Comparison of ENCODE assay signal across 8 mouse cellular contexts in the genomic region with DNA sequence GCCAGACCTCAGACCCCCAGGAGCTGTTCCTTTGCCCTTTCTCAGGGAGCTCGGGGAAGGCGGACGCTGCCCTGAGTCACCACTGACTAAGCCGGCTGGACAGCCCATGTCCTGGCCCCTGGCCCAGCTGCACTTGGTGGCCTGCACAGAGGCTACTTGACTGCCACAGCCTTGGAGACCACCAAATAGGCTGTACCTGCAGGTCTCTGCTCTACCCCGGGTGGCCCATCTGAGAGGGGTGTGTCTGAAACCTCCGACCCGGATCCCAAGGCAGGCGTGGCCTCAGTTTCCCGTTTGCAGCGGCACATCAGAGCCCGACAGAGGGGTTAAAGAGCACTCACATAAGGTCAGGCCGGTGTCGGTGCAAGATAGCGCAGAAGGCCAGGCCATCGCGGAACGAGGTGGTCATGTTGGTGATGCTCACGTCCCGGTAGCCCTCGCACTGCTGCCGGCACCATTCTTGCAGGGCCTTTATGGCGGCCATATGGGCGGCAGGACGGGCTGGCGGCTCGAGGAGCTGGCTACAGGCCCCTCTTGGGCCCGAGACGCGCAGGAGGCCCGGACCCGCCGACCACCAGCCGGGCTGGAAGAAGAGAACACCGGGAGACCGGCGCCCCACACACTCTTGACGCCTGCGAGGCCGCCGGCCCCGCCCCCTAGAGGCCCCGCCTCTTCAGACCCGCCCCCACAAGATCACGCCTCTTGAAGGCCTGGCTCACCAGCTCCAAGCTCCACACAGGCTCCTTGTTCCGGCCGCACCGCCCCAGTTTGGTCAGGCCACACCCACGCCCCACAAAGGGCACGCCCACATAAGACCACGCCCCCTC. TPM values are rescaled to one million over a fixed set of nuclear protein-coding genes. Genes with fewer than 3 reads are reported as not detected.
DNase-seq lines count a peak whose midpoint lies in the region; ATAC-seq and TF ChIP-seq lines count a peak whose summit lies in the region.

A gene (minus strand): TSS at position 660 of the 827 bp plus-strand sequence.

- peak within 1 kb of the TSS; percentile 98 for H3K4me2 ChIP-seq in lung, postnatal 0 days (replicated peaks; ENCODE audit: low read depth, low read length)

- H3K27ac ChIP-seq in hindbrain, embryonic 10.5 days = peak within 1 kb of the TSS; percentile 79
- peak within 1 kb of the TSS; percentile 45; the same call in 1 of the 2 replicates for H3K27ac ChIP-seq in lung, postnatal 0 days (ENCODE audit: low read length)

- no peak for TF ChIP-seq CTCF in lung, postnatal 0 days (IDR thresholded peaks at IDR 0.05)

- H3K9ac ChIP-seq in lung, postnatal 0 days (replicated peaks; ENCODE audit: low read depth) = 0 out of 2 replicates have a peak within 1 kb of the TSS, but pooled peaks have one; percentile 8

- peaks cover 62% of the 10 kb centered on the region for H3K27me3 ChIP-seq in hindbrain, embryonic 10.5 days (ENCODE audit: insufficient read depth, poor library complexity, severe bottlenecking)
- H3K27me3 ChIP-seq in lung, postnatal 0 days (replicated peaks; ENCODE audit: insufficient read depth, low read length) = no peaks in the 10 kb centered on the region

- peaks cover 55% of the 10 kb centered on the region for H3K4me1 ChIP-seq in hindbrain, embryonic 10.5 days (replicated peaks)
- peaks cover 32% of the 10 kb centered on the region for H3K4me1 ChIP-seq in lung, postnatal 0 days (ENCODE audit: insufficient read depth, low read depth, low read length)

- peak; percentile 80 for ATAC-seq in frontal cortex, adult (ENCODE audit: low TSS enrichment)
- ATAC-seq in lung, postnatal 0 days = peak; percentile 94

- H3K4me3 ChIP-seq in hindbrain, embryonic 10.5 days = peak within 1 kb of the TSS; percentile 59
- H3K4me3 ChIP-seq in lung, postnatal 0 days (ENCODE audit: low read depth, low read length) = peak within 1 kb of the TSS; percentile 50

- TF ChIP-seq EP300 in lung, postnatal 0 days (IDR thresholded peaks at IDR 0.05) = no peak

- H3K9me3 ChIP-seq in hindbrain, embryonic 10.5 days = no peaks in the 10 kb centered on the region
- H3K9me3 ChIP-seq in lung, postnatal 0 days (ENCODE audit: low read length) = no peaks in the 10 kb centered on the region

- peak; percentile 94 for DNase-seq in MN1 (ENCODE audit: low spot score)
- peak; percentile 82 for DNase-seq in cerebellum, adult 9-10 months
- peak; percentile 98 for DNase-seq in hindbrain, embryonic 10.5 days (ENCODE audit: low spot score)
- DNase-seq in layer of hippocampus, adult 9-11 months = peak; percentile 93
- DNase-seq in lung, postnatal 0 days (ENCODE audit: low spot score) = peak; percentile 99
- peak; percentile 95 for DNase-seq in ovary, postnatal 14 days (ENCODE audit: low spot score)
- peak; percentile 94 for DNase-seq in thymus, postnatal 14 days

- 5% methylated on average over 50 of the region's 50 CpGs for WGBS in hindbrain, embryonic 10.5 days
- 3% methylated on average over 46 of the region's 50 CpGs for WGBS in lung, postnatal 0 days

- no peaks in the 10 kb centered on the region for H3K36me3 ChIP-seq in hindbrain, embryonic 10.5 days
- H3K36me3 ChIP-seq in lung, postnatal 0 days (ENCODE audit: insufficient read depth, low read length) = no peaks in the 10 kb centered on the region

RNA-seq across cellular contexts. Expression of the gene that starts here (rescaled TPM):
- polyA plus RNA-seq in hindbrain, embryonic 10.5 days (2016; fragmentation: Nextera tagmentation; extraction: Ambion mirVana) = 6.9 and 10.2 TPM in 2 replicates
- polyA plus RNA-seq in lung, postnatal 0 days (2015; fragmentation: Nextera tagmentation; extraction: Ambion mirVana) = 2.7 and 3.7 TPM in 2 replicates

Comparison
In these comparisons a context has a peak if more than half of its experiments do, and no peak if none do; other contexts are left out.
1. Peak in every context shown above with its lines: DNase-seq, ATAC-seq, H3K4me3 ChIP-seq and H3K27ac ChIP-seq.